Mouse (Mus musculus): ENCODE measurements around the gene Lrrk2.

DNA sequence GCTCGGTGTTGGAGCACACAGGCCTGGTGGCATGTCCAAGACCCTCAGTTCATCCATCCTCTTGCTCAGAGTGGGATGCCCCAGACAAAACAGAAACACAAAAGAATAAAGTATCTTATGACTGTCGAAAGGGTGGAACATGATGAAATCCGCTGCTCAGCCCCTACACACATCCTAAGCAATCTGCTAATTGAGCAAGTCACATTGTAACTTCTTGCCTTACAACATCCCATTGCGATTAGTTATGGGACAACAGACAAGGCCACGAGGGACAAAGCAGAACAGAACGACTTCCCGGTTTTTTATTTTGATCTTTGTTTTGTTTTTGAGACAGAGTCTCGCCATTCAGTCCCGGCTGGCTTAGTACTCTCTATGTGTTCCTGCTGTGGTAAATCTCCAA is 39.9 kb upstream of the Lrrk2 start:
- TF ChIP-seq POLR2A (IDR thresholded peaks at IDR 0.05; ENCODE audit: control insufficient read depth, extremely low read depth, insufficient read depth, low read length, poor library complexity) (no peak), CTCF (IDR thresholded peaks at IDR 0.05; ENCODE audit: borderline replicate concordance, control insufficient read depth, extremely low read depth, insufficient read depth, low read length, poor library complexity) (no peak)

All from thymus, adult 2 months (tissue).